Mouse (Mus musculus): ENCODE results near the gene Phtf2.

- TF ChIP-seq CTCF (IDR thresholded peaks at IDR 0.05; ENCODE audit: borderline replicate concordance, insufficient read depth, low read depth, low read length) (no peak), POLR2A (IDR thresholded peaks at IDR 0.05; ENCODE audit: borderline replicate concordance, insufficient read depth, low read length) (no peak)
Measured at GRCm38 (mm10) chr5:20861901-20862300, 20.0 kb downstream of the Phtf2 start.

Data from cerebellum, adult 2 months (tissue).